Mouse (Mus musculus) hindbrain, embryonic 16.5 days (tissue): Measurements from ENCODE around the gene A630023A22Rik. TPM values are rescaled to one million over a fixed set of nuclear protein-coding genes. Genes with fewer than 3 reads are reported as not detected.

Experiments used
- ATAC-seq: fragments of 200-750 bp; cut with Nextera tagmentation; 2 replicates; pipeline ENCODE4 v1.8.0; 2017; ENCODE audit warnings: moderate TSS enrichment, moderate library complexity
- H3K27ac ChIP-seq: fragments of 300-500 bp; sonication (generic); 2 replicates; pipeline ENCODE4 v1.5.1; 2014; ENCODE audit warnings: low read depth, mild to moderate bottlenecking, control low read depth, low read length, moderate library complexity
- H3K27me3 ChIP-seq: fragments of 300-500 bp; sonication (generic); replicated peaks from 2 replicates; pipeline ENCODE4 v1.6.1; 2014; ENCODE audit warnings: low read length; ENCODE audit not compliant: control insufficient read depth, insufficient read depth
- H3K36me3 ChIP-seq: fragments of 300-500 bp; sonication (generic); 2 replicates; pipeline ENCODE4 v1.6.1; 2014; ENCODE audit warnings: mild to moderate bottlenecking, low read length, moderate library complexity, mixed read lengths; ENCODE audit not compliant: control insufficient read depth, insufficient read depth
- H3K4me1 ChIP-seq: fragments of 300-500 bp; sonication (generic); 2 replicates; pipeline ENCODE4 v1.6.1; 2014; ENCODE audit warnings: low read depth, low read length; ENCODE audit not compliant: control insufficient read depth, insufficient read depth
- H3K4me2 ChIP-seq: fragments of 300-500 bp; sonication (generic); 2 replicates; pipeline ENCODE4 v1.6.1; 2014; ENCODE audit warnings: mild to moderate bottlenecking, low read length, control low read depth, moderate library complexity
- H3K4me3 ChIP-seq: fragments of 300-500 bp; sonication (generic); 2 replicates; pipeline ENCODE4 v1.5.1; 2014; ENCODE audit warnings: mild to moderate bottlenecking, low read length, control low read depth, moderate library complexity
- H3K9ac ChIP-seq: fragments of 300-500 bp; sonication (generic); 2 replicates; pipeline ENCODE4 v1.6.1; 2014; ENCODE audit warnings: low read depth, mild to moderate bottlenecking, control low read depth, low read length, moderate library complexity
- H3K9me3 ChIP-seq: fragments of 300-500 bp; sonication (generic); 2 replicates; pipeline ENCODE4 v1.6.1; 2014; ENCODE audit warnings: mild to moderate bottlenecking, low read length, moderate library complexity; ENCODE audit not compliant: control insufficient read depth
- WGBS: fragments of 180-500 bp; shearing (Covaris S2); extraction: QIAGEN DNeasy Blood & Tissue Kit; methylation state at CpG from one replicate; pipeline ENCODE4 v1.1.7; 2014; 5-methylcytosine and 5-hydroxymethylcytosine counted together
- polyA plus RNA-seq: library from polyadenylated mRNA; unstranded; fragments of >200 nt; fragmentation: Nextera tagmentation; extraction: Ambion mirVana; gene quantifications from 2 replicates; pipeline ENCODE4 v1.2.1, GENCODE M21; 2015

A630023A22Rik gene
- 0.30 TPM in 1 of 2 replicates, not detected in the other for polyA plus RNA-seq

DNA sequence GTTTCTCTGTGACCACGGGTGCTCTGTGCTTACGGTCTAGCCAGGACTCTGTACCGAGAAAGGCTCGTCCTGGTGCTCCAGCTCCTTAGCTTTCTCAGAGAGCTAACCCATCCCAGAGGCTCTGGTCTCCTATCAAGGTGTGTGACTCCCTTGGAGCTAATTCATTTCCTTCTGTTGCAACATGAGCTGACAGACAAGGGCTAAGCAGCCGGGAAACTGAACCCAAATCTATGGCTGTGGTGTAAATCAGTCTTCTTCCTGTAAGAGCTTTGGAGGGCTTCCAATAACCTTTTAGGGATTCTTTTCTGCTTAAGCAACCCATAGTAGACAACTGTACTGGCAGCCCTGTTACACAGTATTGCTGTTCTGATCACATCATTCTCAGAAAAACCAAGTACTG lies at the start of gene A630023A22Rik:
Gene A630023A22Rik (minus strand): TSS at position 154 of the 400 bp plus-strand sequence.
- ATAC-seq: no peak
- Histone ChIP-seq H3K4me3 (no peak within 1 kb of the TSS), H3K4me1 (no peaks in the 10 kb centered on the region), H3K36me3 (no peaks in the 10 kb centered on the region), H3K4me2 (no peak within 1 kb of the TSS), H3K27ac (no peak within 1 kb of the TSS), H3K9me3 (no peaks in the 10 kb centered on the region), H3K9ac (no peak within 1 kb of the TSS), H3K27me3 (no peaks in the 10 kb centered on the region)
- 81% methylated on average over 5 of the region's 5 CpGs for WGBS

DNA sequence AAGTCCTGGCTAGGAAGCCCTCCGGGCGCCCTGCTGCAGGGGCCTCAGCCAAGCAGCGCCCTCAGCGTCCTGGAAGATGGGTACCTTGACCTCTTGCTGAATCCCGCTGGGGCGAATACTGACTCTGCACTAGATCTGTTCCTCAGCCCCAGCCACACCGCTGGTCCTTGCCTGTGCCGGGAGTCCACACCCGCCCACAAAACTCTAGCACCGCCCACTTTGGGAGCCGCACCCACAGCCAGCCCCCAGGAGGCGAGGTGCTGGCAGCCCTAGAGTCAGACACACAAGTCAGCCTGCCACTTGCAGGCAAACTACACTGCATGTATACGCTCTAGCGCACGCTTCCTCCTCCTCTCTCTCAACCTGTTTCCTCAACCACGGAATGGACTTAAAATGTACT lies 49.8 kb upstream of the A630023A22Rik start, which contains the start of gene Npy4r:
Gene Npy4r (minus strand): TSS at position 148 of the 400 bp plus-strand sequence.
- Histone ChIP-seq H3K9me3 (no peaks in the 10 kb centered on the region), H3K4me3 (no peak within 1 kb of the TSS), H3K27ac (no peak within 1 kb of the TSS), H3K27me3 (no peaks in the 10 kb centered on the region), H3K4me2 (no peak within 1 kb of the TSS; the same call in 1 of the 2 replicates), H3K36me3 (no peaks in the 10 kb centered on the region), H3K4me1 (no peaks in the 10 kb centered on the region), H3K9ac (no peak within 1 kb of the TSS)
- peak; percentile 63; the same call in 1 of the 2 replicates for ATAC-seq
- 23% methylated on average over 16 of the region's 16 CpGs for WGBS

DNA sequence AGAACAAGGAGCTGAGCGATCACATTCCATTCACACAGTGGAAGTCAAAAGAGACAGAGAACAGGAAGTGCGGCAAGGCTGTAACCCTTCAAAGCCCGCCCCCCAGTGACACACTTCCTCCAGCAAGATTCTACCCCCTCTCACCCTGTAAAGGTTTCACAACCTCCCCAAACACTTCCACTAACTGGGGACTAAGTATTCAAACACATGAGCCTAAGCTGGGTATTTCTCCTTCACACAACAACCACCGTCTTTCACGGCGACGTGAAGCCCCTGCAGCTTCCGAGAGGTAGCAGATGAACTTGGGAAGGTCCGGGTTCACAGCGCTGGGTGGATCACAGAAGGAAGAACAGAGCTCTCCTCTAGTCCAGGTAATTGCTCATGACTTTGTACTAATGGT lies 40.4 kb upstream of the A630023A22Rik start:
- H3K27ac ChIP-seq: no peak overlapping the region
- H3K9ac ChIP-seq: no peak overlapping the region
- no peak overlapping the region for H3K4me2 ChIP-seq
- H3K36me3 ChIP-seq: no peaks in the 10 kb centered on the region
- no peak overlapping the region for H3K4me3 ChIP-seq
- H3K9me3 ChIP-seq: no peaks in the 10 kb centered on the region
- no peaks in the 10 kb centered on the region for H3K27me3 ChIP-seq
- no peak for ATAC-seq
- WGBS: 88% methylated on average over 10 of the region's 10 CpGs
- no peaks in the 10 kb centered on the region for H3K4me1 ChIP-seq

DNA sequence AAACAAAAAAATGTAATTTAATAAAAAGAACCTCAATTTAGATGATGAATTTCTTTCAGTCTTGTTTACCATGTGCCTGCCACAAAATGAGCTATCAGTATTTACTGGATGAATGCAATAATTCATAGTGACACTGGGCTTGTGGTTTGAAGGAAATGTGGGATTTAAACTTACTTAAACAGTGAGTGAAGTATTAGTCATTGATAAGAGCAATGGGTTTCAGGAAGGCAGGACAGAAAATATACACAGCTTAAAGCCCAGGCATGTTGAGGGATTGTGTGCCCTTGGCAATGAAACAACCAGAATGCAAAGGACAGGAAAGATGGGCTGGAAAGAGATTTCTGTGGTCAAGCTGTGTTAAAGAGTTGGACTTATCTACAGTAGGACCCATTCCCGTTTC lies 39.8 kb upstream of the A630023A22Rik start:
- H3K9me3 ChIP-seq: no peaks in the 10 kb centered on the region
- no peaks in the 10 kb centered on the region for H3K36me3 ChIP-seq
- H3K27me3 ChIP-seq: no peaks in the 10 kb centered on the region
- 92% methylated on average over 1 of the region's 1 CpGs for WGBS
- no peak for ATAC-seq
- no peaks in the 10 kb centered on the region for H3K4me1 ChIP-seq
- no peak overlapping the region for H3K27ac ChIP-seq
- no peak overlapping the region for H3K4me3 ChIP-seq
- H3K9ac ChIP-seq: no peak overlapping the region
- H3K4me2 ChIP-seq: no peak overlapping the region

DNA sequence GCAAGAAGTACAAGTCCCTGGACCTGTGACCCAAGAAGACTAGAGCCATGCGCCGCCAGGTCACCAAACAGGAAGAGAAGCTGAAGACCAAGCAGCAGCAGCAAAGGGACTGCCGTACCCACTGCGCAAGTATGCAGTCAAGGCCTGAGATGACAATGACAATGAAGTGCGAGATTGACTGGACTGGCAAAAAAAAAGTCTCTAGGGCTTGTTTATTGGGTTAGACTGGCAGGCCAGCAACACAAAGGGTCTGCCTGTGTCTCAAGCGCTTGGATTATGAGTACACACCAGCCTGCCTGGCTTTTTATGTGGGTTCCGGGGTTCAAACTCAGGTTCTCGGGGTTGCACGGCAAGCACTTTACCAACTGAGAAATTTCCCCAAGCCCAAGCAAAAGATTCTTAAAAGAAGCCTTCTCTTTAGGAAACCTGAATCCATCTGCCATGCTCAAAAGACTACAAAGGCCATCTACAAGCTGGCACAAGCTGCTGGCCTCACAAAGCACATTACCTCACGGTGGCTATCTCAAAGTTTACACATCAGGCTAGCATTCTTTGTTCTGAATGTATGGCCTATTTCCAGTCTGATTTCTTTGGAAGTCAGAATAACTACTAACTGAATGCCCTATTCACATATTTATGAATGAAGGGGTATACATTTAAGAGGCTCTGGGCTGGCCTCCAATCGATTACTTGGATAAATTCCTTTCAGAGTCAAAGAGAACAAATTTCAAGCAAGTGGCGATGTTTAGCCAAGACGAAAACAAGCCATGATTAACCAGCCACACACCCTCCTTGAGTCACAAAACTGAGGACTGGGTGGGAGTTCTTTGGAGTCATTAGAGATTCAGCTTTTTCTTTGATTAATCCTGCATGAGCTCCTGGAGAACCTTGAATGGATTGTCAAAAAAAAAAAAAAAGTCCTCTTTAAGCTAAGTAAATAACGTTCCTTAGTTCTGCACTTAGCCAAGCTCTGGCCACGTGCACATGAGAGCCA lies 37.4 kb upstream of the A630023A22Rik start:
- 70% methylated on average over 15 of the region's 15 CpGs for WGBS
- Histone ChIP-seq H3K27ac (no peak overlapping the region), H3K4me3 (no peak overlapping the region), H3K9me3 (no peaks in the 10 kb centered on the region), H3K4me2 (no peak overlapping the region), H3K9ac (no peak overlapping the region), H3K4me1 (no peaks in the 10 kb centered on the region), H3K36me3 (no peaks in the 10 kb centered on the region), H3K27me3 (no peaks in the 10 kb centered on the region)
- no peak for ATAC-seq

DNA sequence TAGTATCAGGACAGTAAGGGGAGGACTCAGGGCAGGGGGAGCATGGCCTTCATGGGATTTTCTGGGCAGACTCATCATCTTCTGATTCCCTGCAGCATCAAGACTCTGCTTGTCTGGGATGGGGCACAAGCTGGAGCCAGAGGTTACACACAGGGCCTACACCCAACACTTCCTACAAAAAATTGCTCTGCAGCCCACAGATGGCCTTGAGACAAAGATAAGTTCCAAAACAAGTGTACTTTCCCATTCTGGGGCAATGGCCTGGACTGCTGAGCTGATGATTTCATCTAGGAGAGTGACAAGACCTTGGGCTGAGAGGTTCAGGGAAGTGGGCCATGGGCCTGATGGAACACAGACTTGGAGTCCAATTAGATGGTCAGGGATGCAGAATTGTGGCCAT lies 32.8 kb upstream of the A630023A22Rik start:
- Histone ChIP-seq H3K4me2 (no peak overlapping the region), H3K27ac (no peak overlapping the region), H3K27me3 (no peaks in the 10 kb centered on the region), H3K4me1 (no peaks in the 10 kb centered on the region), H3K36me3 (no peaks in the 10 kb centered on the region), H3K9me3 (no peaks in the 10 kb centered on the region), H3K4me3 (no peak overlapping the region), H3K9ac (no peak overlapping the region)
- ATAC-seq: no peak

DNA sequence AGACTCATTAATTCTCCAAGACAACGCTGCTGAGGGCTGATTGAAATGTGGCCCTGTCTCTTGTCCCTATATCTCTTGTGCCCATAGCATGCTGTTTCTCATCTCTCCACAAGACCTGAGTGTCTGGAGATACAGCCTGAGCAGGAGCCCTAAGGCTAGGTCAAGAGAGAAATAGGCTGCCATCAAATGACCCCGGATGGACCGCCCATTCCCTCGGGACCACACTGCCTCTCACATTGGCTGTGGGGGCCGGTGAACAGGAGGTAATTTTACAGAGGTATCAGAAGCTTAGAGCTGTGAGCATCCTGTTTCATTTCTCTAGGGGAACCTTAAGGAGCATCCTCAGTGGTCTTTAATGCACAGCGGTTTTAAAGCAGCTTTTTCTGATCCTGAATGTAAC lies 28.7 kb upstream of the A630023A22Rik start:
- Histone ChIP-seq H3K9me3 (no peaks in the 10 kb centered on the region), H3K4me3 (no peak overlapping the region), H3K4me1 (no peaks in the 10 kb centered on the region), H3K36me3 (no peaks in the 10 kb centered on the region), H3K27ac (no peak overlapping the region), H3K9ac (no peak overlapping the region), H3K4me2 (no peak overlapping the region), H3K27me3 (no peaks in the 10 kb centered on the region)
- no peak for ATAC-seq
- 71% methylated on average over 6 of the region's 6 CpGs for WGBS

DNA sequence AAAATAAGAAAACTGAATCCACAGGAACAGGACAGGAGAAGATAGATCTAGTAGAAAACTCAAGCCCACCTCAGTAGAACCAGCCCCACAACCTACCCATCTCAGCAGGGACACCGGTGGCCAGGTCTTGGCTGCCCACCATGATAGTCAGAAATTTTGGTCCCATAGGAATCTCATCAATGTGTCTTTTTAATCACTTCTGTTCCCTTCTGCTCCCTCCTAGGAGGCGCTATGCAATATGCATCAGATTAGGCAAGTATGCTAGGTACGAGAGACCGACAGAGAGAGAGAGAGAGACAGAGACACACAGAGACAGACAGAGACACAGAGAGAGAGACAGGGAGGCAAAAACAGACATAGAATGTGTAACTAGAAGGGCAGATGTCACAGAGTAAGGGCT lies 19.1 kb upstream of the A630023A22Rik start:
- no peaks in the 10 kb centered on the region for H3K9me3 ChIP-seq
- H3K4me2 ChIP-seq: no peak overlapping the region
- H3K9ac ChIP-seq: no peak overlapping the region
- H3K27me3 ChIP-seq: no peaks in the 10 kb centered on the region
- no peak overlapping the region for H3K27ac ChIP-seq
- no peak for ATAC-seq
- no peaks in the 10 kb centered on the region for H3K4me1 ChIP-seq
- no peaks in the 10 kb centered on the region for H3K36me3 ChIP-seq
- H3K4me3 ChIP-seq: no peak overlapping the region
- WGBS: 95% methylated on average over 4 of the region's 4 CpGs

DNA sequence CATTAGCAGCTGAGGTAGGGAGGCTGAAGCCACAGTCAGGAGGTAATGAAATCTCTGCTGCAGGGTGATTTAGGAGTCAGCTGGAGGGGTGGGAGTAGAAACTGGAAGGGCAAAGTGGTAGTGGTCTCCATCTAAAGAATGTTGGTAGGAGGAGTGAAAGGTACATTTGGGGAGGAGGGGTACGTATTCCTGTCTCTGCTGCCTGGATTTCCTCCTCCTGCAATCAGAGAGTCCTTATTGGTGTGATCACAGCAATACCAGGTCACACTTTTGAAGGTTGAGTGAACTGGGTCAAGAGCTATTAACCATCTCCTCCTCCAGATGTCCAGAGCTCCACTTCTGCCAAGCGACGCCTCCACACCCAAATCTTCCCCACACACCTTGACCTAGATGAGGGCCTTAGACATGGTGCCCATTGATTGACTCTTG lies 18.4 kb upstream of the A630023A22Rik start:
- Histone ChIP-seq H3K4me2 (no peak overlapping the region), H3K9me3 (no peaks in the 10 kb centered on the region), H3K9ac (no peak overlapping the region), H3K4me1 (no peaks in the 10 kb centered on the region), H3K27ac (no peak overlapping the region), H3K4me3 (no peak overlapping the region), H3K27me3 (no peaks in the 10 kb centered on the region), H3K36me3 (no peaks in the 10 kb centered on the region)
- 88% methylated on average over 3 of the region's 3 CpGs for WGBS
- no peak for ATAC-seq
